Mouse (Mus musculus) cerebellum, postnatal 25 days (tissue): ENCODE data around the gene Ubash3a.
A peak's percentile ranks its signal among the peaks of the same experiment; 100 is the strongest.

Experiments used
- DNase-seq, 2 experiments: peaks; one replicate each; pipeline ENCODE4 v3.0.0; 2021; ENCODE audit warnings: mixed read lengths in 2 of 2

Ubash3a gene

GRCm38 (mm10) chr17:31281830-31282686 is 74.4 kb downstream of the Ubash3a start:
- DNase-seq, result peak in 1 of 2 experiments; percentile 60

DNA sequence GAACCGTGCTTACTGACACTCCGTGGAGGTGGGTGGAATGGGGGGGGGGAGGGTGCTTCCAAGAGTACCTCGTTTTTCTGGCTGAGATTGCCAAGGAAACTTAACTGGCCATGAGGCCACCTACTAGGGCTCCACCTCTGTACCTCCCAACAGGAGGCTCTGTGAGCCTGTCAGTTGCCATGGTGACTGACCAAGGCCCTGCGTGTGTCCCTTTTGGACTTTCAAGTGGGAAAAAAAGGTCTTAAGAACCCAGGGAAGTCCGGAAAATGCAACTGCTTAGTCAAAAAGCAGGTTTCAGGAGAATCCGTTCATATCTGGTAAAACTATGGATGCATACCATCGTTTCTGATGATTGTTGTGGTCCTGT is 75.0 kb downstream of the Ubash3a start:
- no peak for DNase-seq

GRCm38 (mm10) chr17:31285867-31286266 is 78.2 kb downstream of the Ubash3a start:
- DNase-seq, result peak in 1 of 2 experiments; percentile 43

- DNase-seq, result no peak
These were observed 78.8 kb downstream of the Ubash3a start, which contains the start of gene Slc37a1 for GRCm38 (mm10) chr17:31286492-31286891. Gene Slc37a1, plus strand, starts transcription at chr17:31286792.

DNA sequence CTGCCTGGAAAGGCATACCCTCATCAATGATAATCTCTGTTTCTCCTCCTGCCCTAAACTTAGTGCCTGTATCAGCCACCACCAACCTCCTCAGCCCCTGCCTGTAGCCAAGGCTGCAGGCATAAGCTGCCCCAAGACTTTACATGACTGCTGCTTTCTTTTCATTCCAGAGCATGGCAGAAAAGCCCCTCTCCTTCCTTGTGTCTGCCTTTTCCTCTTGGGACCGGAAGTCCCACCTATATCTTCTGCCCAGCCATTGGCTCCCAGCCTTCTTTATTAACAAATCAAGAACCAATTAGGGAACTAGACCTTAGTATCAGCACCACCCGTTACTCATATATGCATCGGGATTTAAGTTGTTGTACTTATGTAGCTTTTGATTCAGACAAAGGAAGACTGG is 79.5 kb downstream of the Ubash3a start:
- DNase-seq, result no peak

DNA sequence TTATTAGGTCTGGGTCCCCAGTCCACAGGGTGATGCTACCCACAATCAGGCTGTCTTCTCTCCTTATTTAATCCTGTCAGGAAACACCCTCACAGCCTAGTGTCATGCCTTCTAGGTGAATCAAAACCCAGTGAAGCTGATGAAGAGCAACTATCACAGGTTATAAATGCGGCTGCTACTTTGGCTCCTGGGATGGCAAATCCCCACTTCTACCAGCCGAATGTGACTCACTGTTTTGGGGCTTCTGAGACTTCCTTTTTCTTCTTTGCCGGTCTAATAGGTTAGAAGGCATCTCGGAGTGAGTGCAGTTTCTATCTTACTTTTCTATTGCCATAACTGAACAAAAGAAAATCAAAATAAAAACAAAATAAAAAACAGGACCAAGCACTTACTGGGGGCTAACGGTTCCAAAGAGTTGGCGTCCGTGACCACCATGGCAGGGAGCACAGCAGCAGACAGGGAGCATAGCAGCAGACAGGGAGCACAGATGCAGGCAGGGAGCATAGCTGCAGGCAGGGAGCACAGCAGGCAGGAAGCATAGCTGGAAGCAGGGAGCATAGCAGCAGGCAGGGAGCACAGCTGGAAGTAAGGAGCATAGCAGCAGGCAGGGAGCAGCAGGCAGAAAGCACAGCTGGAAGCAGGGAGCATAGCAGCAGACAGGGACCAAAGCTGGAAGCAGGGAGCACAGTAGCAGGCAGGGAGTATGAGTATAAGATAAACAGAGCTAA is 81.5 kb downstream of the Ubash3a start:
- no peak for DNase-seq

DNA sequence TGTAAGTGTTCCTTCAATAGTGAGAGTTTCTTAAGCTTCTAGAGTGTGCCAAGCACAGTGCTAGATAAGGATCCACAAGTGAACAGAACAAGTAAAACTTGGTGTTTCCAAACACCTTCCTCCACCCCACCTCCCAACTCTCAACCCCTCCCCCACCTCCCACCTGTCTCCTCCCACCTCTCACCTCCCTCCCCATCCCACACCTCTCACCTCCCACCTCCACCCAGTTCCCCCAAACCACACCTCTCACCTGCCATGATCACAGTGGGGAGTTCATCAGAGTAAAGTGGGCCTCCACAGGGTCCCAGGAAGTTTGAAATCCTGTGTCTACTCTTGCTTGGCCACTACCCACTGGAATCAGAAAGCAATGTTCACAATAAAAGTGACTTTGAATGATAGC is 82.6 kb downstream of the Ubash3a start:
- DNase-seq, result no peak

DNA sequence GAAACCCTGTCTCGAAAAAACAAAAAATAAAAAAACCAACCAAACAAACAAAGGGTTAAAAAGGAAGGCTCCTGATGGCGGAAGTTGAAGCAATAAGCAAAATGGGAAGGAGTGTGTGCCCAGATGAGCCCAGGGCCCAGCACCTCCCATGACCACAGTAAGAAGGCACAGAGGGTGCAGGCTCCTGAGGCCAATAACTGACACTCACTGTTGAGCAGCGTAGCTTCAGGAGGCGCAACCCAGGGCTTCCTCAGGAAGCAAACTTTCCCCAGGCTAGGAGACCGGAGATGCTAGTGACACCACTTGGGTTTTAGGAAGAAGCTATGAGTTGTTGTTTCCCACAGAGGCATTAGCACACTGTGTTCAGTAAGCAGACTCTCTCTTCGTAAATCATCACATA is 83.2 kb downstream of the Ubash3a start:
- DNase-seq, result no peak

DNA sequence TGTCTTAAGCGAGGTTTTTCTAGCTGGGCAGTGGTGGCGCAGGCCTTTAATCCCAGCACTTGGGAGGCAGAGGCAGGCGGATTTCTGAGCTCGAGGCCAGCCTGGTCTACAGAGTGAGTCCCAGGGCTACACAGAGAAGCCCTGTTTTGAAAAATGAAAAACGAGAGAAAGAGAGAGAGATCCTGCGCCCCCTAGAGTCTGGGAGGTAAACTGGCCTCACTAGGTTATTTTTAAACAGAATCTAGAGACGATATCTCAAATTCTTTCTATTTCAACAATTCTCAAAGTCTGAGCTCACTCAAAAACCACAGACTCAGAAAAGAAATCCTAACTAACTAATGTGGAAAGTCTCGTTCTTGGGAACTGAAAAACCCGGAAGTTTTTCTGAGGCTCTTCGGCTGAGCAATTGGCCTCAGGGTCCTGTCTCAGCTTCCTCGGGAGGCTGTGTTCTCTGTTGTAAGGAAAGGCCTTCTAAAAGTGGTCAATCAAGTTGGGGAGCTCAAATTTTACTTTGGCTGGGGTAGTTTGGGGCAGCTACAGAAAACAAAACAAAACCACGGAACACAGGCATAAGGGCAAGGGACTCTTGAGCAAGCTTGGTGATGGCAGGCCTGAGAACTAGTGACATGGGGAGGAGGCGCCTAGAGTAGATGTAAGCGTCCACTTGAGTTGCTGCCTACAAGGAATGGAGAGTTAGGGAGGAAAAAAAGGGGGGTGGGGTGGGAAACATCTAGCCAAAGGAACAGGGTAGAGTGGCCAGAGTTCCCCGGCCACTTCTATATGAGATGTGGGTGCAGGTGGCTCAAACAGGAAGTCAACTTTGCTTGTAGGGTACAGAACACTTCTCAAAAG is 86.9 kb downstream of the Ubash3a start:
- DNase-seq, result no peak

GRCm38 (mm10) chr17:31295215-31295891 is 87.7 kb downstream of the Ubash3a start:
- peak; percentile 41 to 64 for DNase-seq

DNA sequence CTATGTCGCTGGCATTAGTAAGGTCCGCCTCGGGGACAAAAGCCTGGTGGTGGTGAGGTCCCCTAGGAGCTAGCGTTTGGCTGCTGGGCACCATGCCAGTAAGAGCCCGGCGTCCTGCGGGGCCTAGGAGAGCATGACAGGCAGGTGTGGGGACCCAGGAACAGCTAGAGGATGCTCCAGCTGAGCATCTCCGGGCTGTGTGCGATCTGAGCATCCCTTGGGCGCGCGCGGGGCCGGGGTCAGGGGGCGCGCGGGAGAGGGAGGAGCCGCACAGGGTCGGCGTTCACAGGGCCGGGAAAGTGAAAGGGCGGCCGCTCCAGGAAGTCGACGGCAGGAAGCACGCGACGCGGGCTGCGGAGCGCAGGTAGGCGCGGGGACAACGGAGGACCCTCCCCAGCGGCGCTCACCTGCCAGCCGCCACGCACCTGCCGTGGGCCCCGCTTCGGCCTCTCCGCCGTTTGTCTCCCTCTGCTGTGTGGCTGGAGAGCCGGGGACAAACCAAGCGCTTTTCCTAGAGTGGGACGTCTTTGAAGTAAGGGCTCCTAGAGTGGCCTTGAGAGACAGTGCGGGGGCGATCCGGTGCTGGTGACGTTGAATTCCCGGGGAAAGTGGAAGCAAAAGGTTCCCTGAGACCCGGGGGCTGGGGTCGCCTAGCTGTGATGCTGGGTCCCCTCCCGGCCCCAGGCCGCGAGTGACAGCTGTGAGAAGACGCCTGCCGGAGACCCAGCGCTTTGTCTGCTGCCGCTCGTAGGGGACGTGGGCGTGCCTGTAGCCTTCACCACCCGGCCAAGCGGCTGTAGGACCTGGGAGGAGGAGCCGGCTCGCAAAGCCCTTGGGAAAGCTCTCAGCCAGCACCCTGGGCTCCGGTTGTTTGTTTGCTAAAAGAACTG is 88.5 kb downstream of the Ubash3a start:
- peak; percentile 75 to 77 for DNase-seq
